Mouse (Mus musculus): ENCODE data around the gene Ap3s2.

Gene Ap3s2

GRCm38 (mm10) chr7:79828341-79828740 lies 92.1 kb downstream of the Ap3s2 start:
- Histone ChIP-seq H3K36me3 (ENCODE audit: insufficient read depth, low read length) (peaks cover 24% of the 10 kb centered on the region), H3K4me3 (replicated peaks; ENCODE audit: low read length) (no peak overlapping the region), H3K27me3 (ENCODE audit: insufficient read depth, low read length) (no peaks in the 10 kb centered on the region), H3K4me1 (replicated peaks; ENCODE audit: low read depth, low read length) (0 out of 2 replicates have a peak, but pooled peaks cover 6% of the 10 kb centered on the region), H3K9me3 (ENCODE audit: low read length) (no peaks in the 10 kb centered on the region)
- TF ChIP-seq CTCF (conservative IDR thresholded peaks at IDR 0.05; ENCODE audit: low read length) (no peak), NANOG (IDR thresholded peaks at IDR 0.05; ENCODE audit: borderline replicate concordance, low read length) (no peak), POU5F1 (IDR thresholded peaks at IDR 0.05; ENCODE audit: borderline replicate concordance, low read length) (no peak)

Data from E14TG2a.4 (cell line).